Mouse (Mus musculus) C2C12 (cell line): ENCODE data around the gene Slfn14.

Source experiments
- CEBPB ChIP-seq: IDR thresholded peaks from one replicate; pipeline ENCODE4 v1.6.1; 2011; ENCODE audit warnings: low read depth, mild to moderate bottlenecking, control low read depth, moderate library complexity
- CTCF ChIP-seq: IDR thresholded peaks from one replicate; pipeline ENCODE4 v1.5.1; 2011; ENCODE audit not compliant: control insufficient read depth, insufficient read depth, insufficient read length
- MAX ChIP-seq: IDR thresholded peaks from one replicate; pipeline ENCODE4 v1.6.1; 2011; ENCODE audit warnings: mild to moderate bottlenecking, control low read depth
- MYOD1 ChIP-seq: IDR thresholded peaks from one replicate; pipeline ENCODE4 v1.6.1; 2011; ENCODE audit warnings: low read depth; ENCODE audit not compliant: control insufficient read depth, insufficient read length
- USF1 ChIP-seq: IDR thresholded peaks from one replicate; pipeline ENCODE4 v1.6.1; 2011; ENCODE audit warnings: low read depth, mild to moderate bottlenecking, control low read depth, moderate library complexity

DNA sequence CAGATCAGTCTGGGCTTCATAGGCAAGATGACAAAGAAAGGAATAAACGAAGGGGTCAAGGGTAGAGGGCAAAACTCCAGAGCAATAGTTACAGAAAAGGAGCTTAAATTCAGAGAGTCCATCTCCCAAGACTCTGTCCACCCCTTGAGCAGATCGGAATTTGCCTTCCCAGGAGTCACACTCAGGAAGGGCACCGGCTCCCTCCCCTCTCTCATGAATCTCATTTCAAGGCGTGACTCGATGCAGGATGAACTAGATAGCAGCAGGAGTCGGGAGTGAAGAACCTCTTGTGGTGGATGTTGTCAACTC, 15.7 kb downstream of the Slfn14 start:
- no peak for TF ChIP-seq CTCF
- no peak for TF ChIP-seq USF1
- no peak for TF ChIP-seq MAX
- no peak for TF ChIP-seq CEBPB
- no peak for TF ChIP-seq MYOD1
